Mouse (Mus musculus) thymus, postnatal 10 days (tissue): Measurements from ENCODE around the gene D2hgdh.
A peak's percentile ranks its signal among the peaks of the same experiment; 100 is the strongest.

Source experiments
- DNase-seq, 2 experiments: peaks; one replicate each; pipeline ENCODE4 v3.0.0; 2021; ENCODE audit warnings: low spot score in 2 of 2

D2hgdh gene

DNA sequence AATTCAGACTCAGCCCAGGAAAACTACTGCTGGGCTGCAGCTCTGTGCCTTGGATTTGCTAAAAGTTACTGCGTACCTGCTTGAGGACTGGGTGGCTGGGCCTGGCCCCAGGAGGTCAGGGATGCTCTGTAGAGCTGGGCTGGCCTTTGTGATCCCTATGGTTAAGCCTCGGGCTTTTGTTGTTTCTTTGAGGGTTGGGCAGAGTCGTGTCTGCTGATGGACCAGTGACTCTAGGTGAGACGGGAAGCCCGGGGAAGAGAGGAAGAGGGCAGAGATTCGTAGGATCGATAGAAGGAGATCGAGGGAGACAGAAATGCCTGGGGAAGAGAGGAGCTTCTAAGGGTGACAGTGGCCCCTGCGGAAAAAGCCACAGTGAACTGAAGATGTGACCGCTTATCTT lies at the start of gene D2hgdh:
D2hgdh (plus strand) TSS at position 301 of the 400 bp plus-strand sequence.
- DNase-seq = no peak

DNA sequence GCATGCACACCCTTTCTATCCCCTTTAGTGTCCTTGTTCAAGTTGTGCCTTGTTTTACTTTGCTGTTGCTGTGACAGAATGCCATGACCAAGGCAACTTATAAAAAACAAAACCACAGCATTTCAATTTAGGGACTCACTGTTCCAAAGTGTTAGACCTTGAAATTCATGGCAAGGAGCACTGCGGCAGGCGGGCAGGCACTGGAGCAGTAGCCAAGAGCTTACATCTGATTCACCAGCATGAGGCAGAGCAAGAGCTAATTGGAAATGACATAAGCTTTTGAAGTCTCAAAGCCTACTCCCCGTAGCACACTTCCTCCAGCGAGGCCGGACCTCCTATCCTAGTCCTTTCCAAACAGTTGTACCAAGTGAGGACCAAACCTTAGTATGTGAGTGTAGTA lies 48.0 kb upstream of the D2hgdh start:
- no peak for DNase-seq

- no peak for DNase-seq
Observed at GRCm38 (mm10) chr1:93786912-93787311, 37.8 kb upstream of the D2hgdh start.

- no peak for DNase-seq
Observed at GRCm38 (mm10) chr1:93794526-93794925, 30.2 kb upstream of the D2hgdh start.

DNA sequence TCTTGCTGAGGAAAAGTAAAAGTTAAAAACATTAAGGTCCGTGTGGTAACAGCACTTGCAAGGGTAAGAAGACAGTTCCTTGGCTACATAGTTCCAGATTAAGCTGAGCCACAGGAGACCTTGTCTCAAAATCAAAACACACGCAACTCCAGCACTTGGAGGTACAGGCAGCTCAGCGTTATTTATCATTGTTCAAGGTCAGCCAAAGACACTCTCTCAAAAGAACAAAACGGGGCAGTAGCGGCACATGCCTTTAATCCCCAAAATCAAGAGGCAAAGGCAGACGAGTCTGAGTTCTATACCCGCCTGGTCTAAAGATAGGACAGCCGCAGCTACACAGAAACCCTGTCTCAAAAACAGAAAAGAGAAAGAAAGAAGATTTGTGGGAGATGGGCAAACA lies 28.8 kb upstream of the D2hgdh start:
- no peak for DNase-seq

DNA sequence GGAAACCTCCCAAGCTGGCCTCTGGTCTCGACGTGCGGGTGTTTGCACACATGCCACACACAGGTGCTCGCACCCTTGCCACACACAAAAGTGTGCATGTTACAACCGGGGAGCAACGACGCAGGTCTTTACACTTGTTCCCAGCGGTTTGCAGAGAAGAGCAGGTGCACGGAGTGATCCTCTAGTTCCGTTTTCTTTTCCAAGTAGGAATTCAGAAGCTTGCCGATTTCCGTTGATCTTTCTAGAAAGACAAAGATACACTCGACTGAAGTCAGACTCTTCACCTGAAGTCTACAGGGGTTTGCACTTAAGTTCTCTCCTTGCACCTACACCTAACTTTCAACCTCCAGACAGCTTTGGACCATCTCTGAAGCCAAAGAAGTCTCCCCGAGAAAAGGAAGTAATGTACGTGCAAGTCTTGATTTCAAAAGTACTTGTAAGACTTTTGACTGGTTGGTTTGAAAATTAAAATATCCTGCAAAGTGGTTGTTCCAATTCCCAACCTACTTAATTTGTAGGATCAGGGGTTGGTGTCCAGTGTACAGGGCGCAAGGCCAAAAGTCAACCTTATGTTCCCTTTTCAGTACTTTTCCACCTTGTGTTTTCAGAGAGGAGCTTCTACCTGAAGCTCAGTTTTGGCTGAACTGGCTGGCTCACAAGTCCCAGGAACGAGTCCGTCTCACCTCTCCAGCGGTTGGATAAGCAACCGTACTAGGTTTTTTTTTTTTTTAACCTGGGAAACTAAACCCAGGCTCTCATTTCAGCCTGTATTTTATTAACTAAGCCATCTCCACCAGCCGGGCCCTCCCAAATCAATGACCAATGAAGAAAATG lies 23.8 kb upstream of the D2hgdh start:
- no peak for DNase-seq

GRCm38 (mm10) chr1:93801741-93802238 lies 22.9 kb upstream of the D2hgdh start, which contains the start of gene Dtymk:
Gene Dtymk, minus strand, starts transcription at chr1:93801934.
- DNase-seq = peak; percentile 88 to 89

GRCm38 (mm10) chr1:93802771-93803170 lies 21.9 kb upstream of the D2hgdh start:
- no peak for DNase-seq

GRCm38 (mm10) chr1:93803556-93804507 lies 20.9 kb upstream of the D2hgdh start, which contains the start of gene Ing5:
Gene Ing5, plus strand, starts transcription at chr1:93803965.
- peak; percentile 99 to 100 for DNase-seq

DNA sequence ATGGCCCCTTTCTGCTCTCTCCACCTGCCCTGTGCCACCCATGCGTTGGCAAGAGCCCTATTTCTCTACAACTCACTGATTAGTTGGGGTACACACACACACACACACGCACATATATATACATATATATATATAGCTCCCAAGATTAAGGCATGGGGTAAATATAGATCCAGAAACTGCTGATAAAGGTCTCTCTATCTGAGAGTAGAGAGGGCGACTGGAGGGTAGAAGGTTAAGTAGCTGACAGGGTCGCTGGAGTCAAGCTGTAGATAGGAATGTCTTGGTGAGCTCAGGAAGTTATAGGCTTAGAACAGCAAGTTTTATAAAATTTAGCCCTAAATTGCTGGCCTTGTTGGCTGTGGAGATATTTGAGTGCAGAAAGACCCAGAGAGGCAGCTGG lies 19.9 kb upstream of the D2hgdh start:
- no peak for DNase-seq

- DNase-seq = no peak
Observed at GRCm38 (mm10) chr1:93805221-93805951, 19.3 kb upstream of the D2hgdh start.

DNA sequence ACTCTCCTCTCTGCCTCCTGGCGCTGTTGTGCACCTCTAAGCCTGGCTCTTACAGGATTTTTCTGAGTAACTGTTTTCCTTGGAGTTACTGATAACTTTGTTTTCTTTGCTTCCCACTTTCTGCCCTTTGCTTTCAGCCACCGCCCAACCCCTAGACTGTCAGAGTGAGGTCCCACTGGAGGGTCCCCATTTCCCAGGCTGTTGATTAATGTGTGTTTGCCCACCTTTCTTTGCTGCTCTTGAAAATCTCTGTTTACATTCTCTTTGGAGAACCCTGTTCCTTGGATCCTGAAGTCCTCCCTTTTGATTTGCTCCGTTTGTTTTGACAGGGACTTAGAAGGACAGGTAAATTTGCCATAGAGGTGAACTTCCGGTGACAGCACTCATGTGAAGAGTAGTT lies 15.8 kb upstream of the D2hgdh start:
- DNase-seq = no peak

GRCm38 (mm10) chr1:93810011-93810410 lies 14.7 kb upstream of the D2hgdh start:
- DNase-seq = no peak

DNA sequence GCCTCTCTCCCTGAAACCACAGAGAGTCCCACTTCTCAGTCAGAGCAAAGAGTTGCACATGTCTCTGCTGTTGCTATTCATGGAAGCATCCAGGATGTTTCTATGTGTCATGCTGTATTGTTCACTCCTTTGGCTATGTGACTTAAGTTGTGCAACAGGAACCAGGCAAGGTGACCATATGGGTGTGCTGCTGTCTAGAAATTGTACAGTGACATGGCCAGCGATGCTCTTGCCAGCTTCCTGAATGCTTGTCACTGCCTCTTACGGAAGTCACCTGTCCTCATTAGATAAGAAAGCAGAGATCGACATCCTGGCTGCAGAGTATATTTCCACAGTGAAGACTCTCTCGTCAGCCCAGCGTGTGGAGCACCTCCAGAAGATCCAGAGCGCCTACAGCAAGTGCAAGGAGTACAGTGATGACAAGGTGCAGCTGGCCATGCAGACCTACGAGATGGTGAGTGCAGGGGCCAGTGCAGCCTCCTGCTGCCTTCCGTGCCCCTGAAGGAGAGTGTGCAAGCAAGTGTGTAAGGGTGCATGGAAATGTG lies 13.1 kb upstream of the D2hgdh start:
- DNase-seq = no peak

- DNase-seq = no peak
Observed at GRCm38 (mm10) chr1:93817823-93818532, 6.7 kb upstream of the D2hgdh start.

- DNase-seq = no peak
Observed at GRCm38 (mm10) chr1:93818722-93819121, 6.0 kb upstream of the D2hgdh start.

DNA sequence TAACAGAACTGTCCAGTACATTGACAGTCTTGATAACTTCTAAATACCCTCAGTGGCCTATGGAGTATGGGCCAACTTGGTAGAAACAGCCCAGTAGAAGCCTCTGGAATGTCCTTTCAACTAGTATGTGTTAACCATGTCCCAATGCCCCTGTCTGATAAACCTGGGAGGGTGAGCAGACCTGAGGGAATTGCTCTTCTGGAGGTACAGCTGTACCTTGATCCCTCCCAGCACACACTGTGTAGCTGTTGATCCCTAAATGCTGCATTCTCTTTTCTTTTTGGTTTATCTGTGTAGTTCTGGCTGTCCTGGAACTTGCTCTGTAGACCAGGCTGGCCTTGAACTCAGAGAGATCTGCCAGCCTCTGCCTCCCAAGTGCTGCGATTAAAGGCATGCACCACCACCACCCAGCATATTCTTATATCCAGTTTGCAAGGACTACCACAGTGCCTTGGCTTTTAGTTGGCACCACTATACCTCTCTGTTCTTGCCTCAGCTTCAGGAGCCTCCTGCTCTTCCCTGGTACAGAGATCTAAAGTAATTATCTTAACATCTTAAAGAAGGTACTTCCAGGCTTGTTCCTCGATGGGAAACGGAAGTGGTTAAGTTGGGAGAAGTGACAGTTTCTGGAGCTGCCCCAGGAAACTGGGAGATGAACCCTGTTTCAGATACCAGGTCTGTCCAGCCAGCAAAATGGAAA lies 763 bp upstream of the D2hgdh start:
- DNase-seq = no peak

- peak; percentile 91 to 92 for DNase-seq
Observed at GRCm38 (mm10) chr1:93825105-93825674, 481 bp downstream of the D2hgdh start.

- peak; percentile 10 to 18 for DNase-seq
Observed at GRCm38 (mm10) chr1:93825771-93826539, 1.2 kb downstream of the D2hgdh start.
